Comparison of ENCODE assay signal across 9 mouse cellular contexts in genomic region chr15:99096061-99096793, GRCm38 (mm10). TPM values are rescaled to one million over a fixed set of nuclear protein-coding genes. Genes with fewer than 3 reads are reported as not detected.
DNase-seq lines count a peak whose midpoint lies in the region; ATAC-seq and TF ChIP-seq lines count a peak whose summit lies in the region.
"Had no signal": no experiment of that assay in that cellular context is flagged by ENCODE, and none has a peak within 500 bp of the region (broad histone marks: within the 10 kb centered on the region; RNA-seq: fewer than 3 reads in every experiment).

No protein-coding gene starts in this region.

- DNase-seq in lung, embryonic 14.5 days = no peak
- no peak for DNase-seq in lung, postnatal 4 days
- no peak for DNase-seq in limb, embryonic 11.5 days (ENCODE audit: low spot score)
- DNase-seq in gastrocnemius, adult 8-10 months (ENCODE audit: low spot score in 2 of 2) = no peak
- no peak for DNase-seq in frontal cortex, postnatal 36 days (ENCODE audit: low spot score in 2 of 2)
- DNase-seq: cerebellum, postnatal 36 days had no signal

- H3K4me1 ChIP-seq in lung, embryonic 14.5 days (ENCODE audit: insufficient read depth) = peaks cover 3% of the 10 kb centered on the region; the same call in 1 of the 2 replicates
- peaks cover 54% of the 10 kb centered on the region for H3K4me1 ChIP-seq in forebrain, embryonic 15.5 days
- H3K4me1 ChIP-seq in limb, embryonic 11.5 days (ENCODE audit: control insufficient read depth, insufficient read depth, low read length) = peaks cover 34% of the 10 kb centered on the region
- peaks cover 31% of the 10 kb centered on the region for H3K4me1 ChIP-seq in neural tube, embryonic 14.5 days (ENCODE audit: control insufficient read depth, insufficient read depth, low read length)

- H3K4me3 ChIP-seq in lung, embryonic 14.5 days (ENCODE audit: low read depth, low read length) = peak overlapping the region; percentile 37
- H3K4me3 ChIP-seq in forebrain, embryonic 15.5 days = peak overlapping the region; percentile 37
- peak overlapping the region; percentile 32 for H3K4me3 ChIP-seq in limb, embryonic 11.5 days (ENCODE audit: low read depth, low read length)
- peak overlapping the region; percentile 31 for H3K4me3 ChIP-seq in neural tube, embryonic 14.5 days (ENCODE audit: low read depth, low read length)

- peaks cover 83% of the 10 kb centered on the region for H3K27me3 ChIP-seq in lung, embryonic 14.5 days (ENCODE audit: insufficient read depth, low read length)
- H3K27me3 ChIP-seq in forebrain, embryonic 15.5 days = peaks cover 39% of the 10 kb centered on the region
- H3K27me3 ChIP-seq in limb, embryonic 11.5 days (ENCODE audit: control insufficient read depth, insufficient read depth, low read length) = peaks cover 80% of the 10 kb centered on the region
- peaks cover 20% of the 10 kb centered on the region for H3K27me3 ChIP-seq in neural tube, embryonic 14.5 days (ENCODE audit: control insufficient read depth, insufficient read depth, low read length)

- H3K36me3 ChIP-seq in lung, embryonic 14.5 days (ENCODE audit: insufficient read depth) = no peaks in the 10 kb centered on the region
- H3K36me3 ChIP-seq in forebrain, embryonic 15.5 days = no peaks in the 10 kb centered on the region
- no peaks in the 10 kb centered on the region for H3K36me3 ChIP-seq in limb, embryonic 11.5 days (ENCODE audit: control insufficient read depth, insufficient read depth, low read length)
- H3K36me3 ChIP-seq in neural tube, embryonic 14.5 days (ENCODE audit: control insufficient read depth, insufficient read depth, low read length) = no peaks in the 10 kb centered on the region

- H3K27ac ChIP-seq in lung, embryonic 14.5 days (ENCODE audit: low read depth) = no peak overlapping the region
- H3K27ac ChIP-seq in forebrain, embryonic 15.5 days (replicated peaks) = no peak overlapping the region
- H3K27ac ChIP-seq in limb, embryonic 11.5 days (replicated peaks; ENCODE audit: low read depth, low read length) = no peak overlapping the region
- H3K27ac ChIP-seq in neural tube, embryonic 14.5 days (ENCODE audit: low read depth, low read length) = no peak overlapping the region

- no peak for ATAC-seq in lung, embryonic 14.5 days (ENCODE audit: insufficient read depth)
- no peak for ATAC-seq in forebrain, embryonic 15.5 days (replicated peaks)
- no peak for ATAC-seq in limb, embryonic 11.5 days (ENCODE audit: insufficient number of reproducible peaks, low FRiP score, low TSS enrichment, low read depth)
- no peak for ATAC-seq in neural tube, embryonic 14.5 days (ENCODE audit: low read depth)
- ATAC-seq in activated CD4-positive, CD25-positive, alpha-beta regulatory T cell, adult 4 months = no peak

- no peak for TF ChIP-seq CTCF in lung, embryonic 14.5 days (IDR thresholded peaks at IDR 0.05; ENCODE audit: low read depth)

- 3% methylated on average over 24 of the region's 24 CpGs for WGBS in lung, embryonic 14.5 days
- WGBS in forebrain, embryonic 15.5 days = 10% methylated on average over 24 of the region's 24 CpGs
- 2% methylated on average over 24 of the region's 24 CpGs for WGBS in limb, embryonic 11.5 days
- 3% methylated on average over 24 of the region's 24 CpGs for WGBS in neural tube, embryonic 14.5 days

- H3K9ac ChIP-seq in lung, embryonic 14.5 days = peak overlapping the region; percentile 34
- peak overlapping the region; percentile 24; the same call in 1 of the 2 replicates for H3K9ac ChIP-seq in forebrain, embryonic 15.5 days (replicated peaks)
- peak overlapping the region; percentile 48; the same call in 1 of the 2 replicates for H3K9ac ChIP-seq in limb, embryonic 11.5 days (ENCODE audit: low read length)
- H3K9ac ChIP-seq in neural tube, embryonic 14.5 days (replicated peaks; ENCODE audit: low read depth, low read length) = no peak overlapping the region; the same call in 1 of the 2 replicates

- H3K9me3 ChIP-seq in lung, embryonic 14.5 days (ENCODE audit: low read depth, low read length) = no peaks in the 10 kb centered on the region
- no peaks in the 10 kb centered on the region for H3K9me3 ChIP-seq in forebrain, embryonic 15.5 days
- no peaks in the 10 kb centered on the region for H3K9me3 ChIP-seq in limb, embryonic 11.5 days (ENCODE audit: control insufficient read depth, low read length)
- H3K9me3 ChIP-seq in neural tube, embryonic 14.5 days (ENCODE audit: control insufficient read depth, low read length) = no peaks in the 10 kb centered on the region

- H3K4me2 ChIP-seq in lung, embryonic 14.5 days = peak overlapping the region; percentile 67
- H3K4me2 ChIP-seq in forebrain, embryonic 15.5 days (replicated peaks) = peak overlapping the region; percentile 56
- H3K4me2 ChIP-seq in limb, embryonic 11.5 days (ENCODE audit: low read depth, severe bottlenecking) = peak overlapping the region; percentile 57
- peak overlapping the region; percentile 66 for H3K4me2 ChIP-seq in neural tube, embryonic 14.5 days (ENCODE audit: low read depth, low read length)

RNA-seq across cellular contexts. Expression of gene Dnajc22, which starts 3.3 kb away (rescaled TPM):
- polyA plus RNA-seq in lung, embryonic 14.5 days (2014; fragmentation: Nextera tagmentation; extraction: Ambion mirVana) = 0.42 and 0.78 TPM in 2 replicates
- polyA plus RNA-seq in forebrain, embryonic 15.5 days (2015; fragmentation: Nextera tagmentation; extraction: Ambion mirVana) = 0.46 and 0.53 TPM in 2 replicates
- 0.61 and 0.62 TPM in 2 replicates for polyA plus RNA-seq in limb, embryonic 11.5 days (2014; fragmentation: Nextera tagmentation; extraction: Ambion mirVana)
- polyA plus RNA-seq in neural tube, embryonic 14.5 days (2014; fragmentation: Nextera tagmentation; extraction: Ambion mirVana) = 0.21 and 0.45 TPM in 2 replicates
- polyA plus RNA-seq in activated CD4-positive, CD25-positive, alpha-beta regulatory T cell, adult 4 months (2017; shearing (Covaris generic)) = not detected
- total RNA-seq in gastrocnemius, adult 8-10 months (2022) = under 1 TPM in 1 of 4 experiments, not detected in 3; 0.24 TPM

RNA-seq across cellular contexts. Expression of gene C1ql4, which starts 8.6 kb away (rescaled TPM):
- not detected in 2 replicates for polyA plus RNA-seq in lung, embryonic 14.5 days (2014; fragmentation: Nextera tagmentation; extraction: Ambion mirVana)
- 0.28 and 0.33 TPM in 2 replicates for polyA plus RNA-seq in forebrain, embryonic 15.5 days (2015; fragmentation: Nextera tagmentation; extraction: Ambion mirVana)
- polyA plus RNA-seq in limb, embryonic 11.5 days (2014; fragmentation: Nextera tagmentation; extraction: Ambion mirVana) = not detected in 2 replicates
- polyA plus RNA-seq in neural tube, embryonic 14.5 days (2014; fragmentation: Nextera tagmentation; extraction: Ambion mirVana) = 3.2 and 3.6 TPM in 2 replicates
- not detected for polyA plus RNA-seq in activated CD4-positive, CD25-positive, alpha-beta regulatory T cell, adult 4 months (2017; shearing (Covaris generic))
- not detected for total RNA-seq in gastrocnemius, adult 8-10 months (2022)

RNA-seq across cellular contexts. Expression of gene Troap, which starts 21.9 kb away (rescaled TPM):
- polyA plus RNA-seq in lung, embryonic 14.5 days (2014; fragmentation: Nextera tagmentation; extraction: Ambion mirVana) = 33.4 and 35.1 TPM in 2 replicates
- 19.8 and 24.8 TPM in 2 replicates for polyA plus RNA-seq in forebrain, embryonic 15.5 days (2015; fragmentation: Nextera tagmentation; extraction: Ambion mirVana)
- polyA plus RNA-seq in limb, embryonic 11.5 days (2014; fragmentation: Nextera tagmentation; extraction: Ambion mirVana) = 33.4 and 37.2 TPM in 2 replicates
- polyA plus RNA-seq in neural tube, embryonic 14.5 days (2014; fragmentation: Nextera tagmentation; extraction: Ambion mirVana) = 2.4 and 3.3 TPM in 2 replicates
- polyA plus RNA-seq in activated CD4-positive, CD25-positive, alpha-beta regulatory T cell, adult 4 months (2017; shearing (Covaris generic)) = 1 to 10 TPM; 3.6 to 4.4 TPM
- not detected for total RNA-seq in gastrocnemius, adult 8-10 months (2022)

RNA-seq across cellular contexts. Expression of gene Spats2, which starts 29.5 kb away (rescaled TPM):
- polyA plus RNA-seq in lung, embryonic 14.5 days (2014; fragmentation: Nextera tagmentation; extraction: Ambion mirVana) = 39.7 and 39.8 TPM in 2 replicates
- 42.9 and 43.7 TPM in 2 replicates for polyA plus RNA-seq in forebrain, embryonic 15.5 days (2015; fragmentation: Nextera tagmentation; extraction: Ambion mirVana)
- 69.2 and 70.1 TPM in 2 replicates for polyA plus RNA-seq in limb, embryonic 11.5 days (2014; fragmentation: Nextera tagmentation; extraction: Ambion mirVana)
- polyA plus RNA-seq in neural tube, embryonic 14.5 days (2014; fragmentation: Nextera tagmentation; extraction: Ambion mirVana) = 32.6 and 41.6 TPM in 2 replicates
- polyA plus RNA-seq in activated CD4-positive, CD25-positive, alpha-beta regulatory T cell, adult 4 months (2017; shearing (Covaris generic)) = not detected
- 1 to 10 TPM; 3.0 to 5.4 (median 4.1) TPM for total RNA-seq in gastrocnemius, adult 8-10 months (2022)

RNA-seq across cellular contexts. Expression of gene Prph, which starts 41.3 kb away (rescaled TPM):
- 0.91 and 1.8 TPM in 2 replicates for polyA plus RNA-seq in lung, embryonic 14.5 days (2014; fragmentation: Nextera tagmentation; extraction: Ambion mirVana)
- 0.97 and 1.3 TPM in 2 replicates for polyA plus RNA-seq in forebrain, embryonic 15.5 days (2015; fragmentation: Nextera tagmentation; extraction: Ambion mirVana)
- 0.10 and 0.11 TPM in 2 replicates for polyA plus RNA-seq in limb, embryonic 11.5 days (2014; fragmentation: Nextera tagmentation; extraction: Ambion mirVana)
- 68.8 and 298 TPM in 2 replicates for polyA plus RNA-seq in neural tube, embryonic 14.5 days (2014; fragmentation: Nextera tagmentation; extraction: Ambion mirVana)
- not detected for polyA plus RNA-seq in activated CD4-positive, CD25-positive, alpha-beta regulatory T cell, adult 4 months (2017; shearing (Covaris generic))
- under 1 TPM in 3 of 4 experiments, not detected in 1; 0.31 to 0.58 (median 0.35) TPM for total RNA-seq in gastrocnemius, adult 8-10 months (2022)
